26 mouse cellular contexts compared by ENCODE assay signal in the genomic region with DNA sequence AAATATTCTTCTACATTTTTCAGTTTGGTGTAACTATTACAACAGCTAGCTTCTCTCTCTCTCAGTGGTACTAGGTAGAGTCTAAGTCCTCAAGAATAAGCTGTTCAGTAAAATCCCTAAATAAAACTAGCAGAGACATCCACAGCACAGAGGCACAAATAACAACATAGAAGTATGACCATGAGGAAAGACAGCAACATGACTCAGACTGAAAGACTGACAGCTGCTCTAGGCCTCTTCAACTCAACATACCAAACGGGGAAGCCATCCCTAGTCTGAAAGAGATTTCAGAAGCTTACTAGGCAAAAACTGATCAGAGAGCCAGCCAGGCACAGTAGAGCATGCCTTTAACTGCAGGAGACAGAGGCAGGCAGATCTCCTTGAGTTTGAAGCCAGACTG.
"Had no signal": no experiment of that assay in that cellular context is flagged by ENCODE, and none has a peak within 500 bp of the region (broad histone marks: within the 10 kb centered on the region; RNA-seq: fewer than 3 reads in every experiment).

No protein-coding gene starts in this region.

- H3K4me2 ChIP-seq: embryonic facial prominence, embryonic 12.5 days; embryonic facial prominence, embryonic 13.5 days; embryonic facial prominence, embryonic 15.5 days; forebrain, embryonic 12.5 days; forebrain, embryonic 13.5 days; forebrain, embryonic 15.5 days had no signal

- H3K27ac ChIP-seq: embryonic facial prominence, embryonic 10.5 days; embryonic facial prominence, embryonic 12.5 days; embryonic facial prominence, embryonic 13.5 days; embryonic facial prominence, embryonic 15.5 days; forebrain, embryonic 10.5 days; forebrain, embryonic 12.5 days; forebrain, embryonic 13.5 days; forebrain, embryonic 15.5 days; gastrocnemius, adult 2 months; heart, adult 2 months had no signal

- ATAC-seq: forebrain, embryonic 13.5 days; forebrain, embryonic 14.5 days; forebrain, embryonic 15.5 days; forebrain, postnatal 0 days had no signal

- H3K9ac ChIP-seq: embryonic facial prominence, embryonic 12.5 days; embryonic facial prominence, embryonic 13.5 days; embryonic facial prominence, embryonic 15.5 days; forebrain, embryonic 12.5 days; forebrain, embryonic 13.5 days; forebrain, embryonic 15.5 days; forebrain, postnatal 0 days had no signal

- H3K4me1 ChIP-seq: embryonic facial prominence, embryonic 10.5 days; embryonic facial prominence, embryonic 12.5 days; embryonic facial prominence, embryonic 13.5 days; embryonic facial prominence, embryonic 15.5 days; forebrain, embryonic 10.5 days; forebrain, embryonic 12.5 days; forebrain, embryonic 13.5 days; forebrain, embryonic 15.5 days had no signal

- DNase-seq: cerebellum, adult 9-10 months; cerebellum, adult 9-11 months; cerebellum, postnatal 10 days; cerebellum, postnatal 14 days; cerebellum, postnatal 25 days; cerebellum, postnatal 36 days; embryo, embryonic 11 days; forebrain, postnatal 0 days; gastrocnemius, adult 2 months; gastrocnemius, postnatal 10 days; gastrocnemius, postnatal 14 days; gastrocnemius, postnatal 25 days; gastrocnemius, postnatal 36 days; heart, adult 11 months; heart, adult 18-20 months; heart, adult 2 months had no signal

- H3K27me3 ChIP-seq: embryonic facial prominence, embryonic 12.5 days; embryonic facial prominence, embryonic 13.5 days; embryonic facial prominence, embryonic 15.5 days; forebrain, embryonic 12.5 days; forebrain, embryonic 13.5 days; forebrain, embryonic 15.5 days had no signal

- H3K4me3 ChIP-seq: embryonic facial prominence, embryonic 10.5 days; embryonic facial prominence, embryonic 12.5 days; embryonic facial prominence, embryonic 13.5 days; embryonic facial prominence, embryonic 15.5 days; erythroblast, embryonic 14.5 days; forebrain, embryonic 10.5 days; forebrain, embryonic 12.5 days; forebrain, embryonic 13.5 days; forebrain, embryonic 15.5 days; gastrocnemius, adult 2 months; heart, adult 2 months had no signal

- H3K9me3 ChIP-seq: embryonic facial prominence, embryonic 10.5 days; embryonic facial prominence, embryonic 12.5 days; embryonic facial prominence, embryonic 13.5 days; embryonic facial prominence, embryonic 15.5 days; forebrain, embryonic 10.5 days; forebrain, embryonic 12.5 days; forebrain, embryonic 13.5 days; forebrain, embryonic 15.5 days had no signal
